Mouse (Mus musculus): ENCODE measurements around the gene Robo4.

The Robo4 gene

GRCm38 (mm10) chr9:37455868-37456267 is 54.2 kb downstream of the Robo4 start:
- DNase-seq, result no peak

- no peak for DNase-seq
These were observed 54.8 kb downstream of the Robo4 start for GRCm38 (mm10) chr9:37456481-37456910.

- DNase-seq, result no peak
These were observed 55.5 kb downstream of the Robo4 start for GRCm38 (mm10) chr9:37457151-37457550.

- DNase-seq, result no peak
These were observed 58.0 kb downstream of the Robo4 start for GRCm38 (mm10) chr9:37459665-37460042.

- peak; percentile 8 to 24 for DNase-seq
These were observed 58.6 kb downstream of the Robo4 start for GRCm38 (mm10) chr9:37460043-37460960.

- no peak for DNase-seq
These were observed 59.3 kb downstream of the Robo4 start for GRCm38 (mm10) chr9:37460961-37461340.

GRCm38 (mm10) chr9:37461571-37461970 is 59.9 kb downstream of the Robo4 start:
- DNase-seq, result no peak

GRCm38 (mm10) chr9:37462764-37463163 is 61.1 kb downstream of the Robo4 start:
- peak in 1 of 2 experiments; percentile 31 for DNase-seq

Data from spleen, adult 18-20 months (tissue).